Mouse (Mus musculus) natural killer cell, adult 2 months (primary cell): ENCODE results near the gene Pi4kb.
"Not testable (repeated sequence)": the region's sequence is repeated elsewhere in the genome, so short reads cannot be mapped to it uniquely, and the experiment has no call there.

Source experiments
- DNase-seq, 2 experiments: peaks; one replicate each; pipeline ENCODE4 v3.0.0; 2022; ENCODE audit warnings: low spot score in 2 of 2

Gene Pi4kb

GRCm38 (mm10) chr3:95014428-95015151 is 40.1 kb downstream of the Pi4kb start:
- no peak for DNase-seq

- peak; percentile 99 for DNase-seq
Observed at GRCm38 (mm10) chr3:95015337-95015872, 40.9 kb downstream of the Pi4kb start, which contains the start of gene Zfp687. TSS of gene Zfp687 (minus strand) at chr3:95015448.

GRCm38 (mm10) chr3:95015891-95016531 is 41.5 kb downstream of the Pi4kb start:
- peak; percentile 94 to 95 for DNase-seq

- no peak for DNase-seq
Observed at GRCm38 (mm10) chr3:95016532-95017056, 42.1 kb downstream of the Pi4kb start.

- DNase-seq: no peak
Observed at GRCm38 (mm10) chr3:95018741-95019140, 44.2 kb downstream of the Pi4kb start.

GRCm38 (mm10) chr3:95020956-95021355 is 46.4 kb downstream of the Pi4kb start:
- DNase-seq: not testable (repeated sequence)

GRCm38 (mm10) chr3:95024551-95024950 is 50.0 kb downstream of the Pi4kb start:
- no peak for DNase-seq

- DNase-seq: no peak
Observed at GRCm38 (mm10) chr3:95025202-95025601, 50.7 kb downstream of the Pi4kb start.

GRCm38 (mm10) chr3:95027057-95027645 is 52.6 kb downstream of the Pi4kb start:
- DNase-seq: no peak

GRCm38 (mm10) chr3:95027701-95028100 is 53.2 kb downstream of the Pi4kb start:
- DNase-seq: peak in 1 of 2 experiments; percentile 36

- DNase-seq: no peak
Observed at GRCm38 (mm10) chr3:95028603-95029002, 54.1 kb downstream of the Pi4kb start.

- DNase-seq: not testable (repeated sequence)
Observed at GRCm38 (mm10) chr3:95029291-95029827, 54.8 kb downstream of the Pi4kb start.

- no peak for DNase-seq
Observed at GRCm38 (mm10) chr3:95029953-95030352, 55.4 kb downstream of the Pi4kb start.

- no peak for DNase-seq
Observed at GRCm38 (mm10) chr3:95041625-95042024, 67.1 kb downstream of the Pi4kb start.

- DNase-seq: peak; percentile 96 to 97
Observed at GRCm38 (mm10) chr3:95042166-95042837, 67.8 kb downstream of the Pi4kb start, which contains the start of gene Psmd4. TSS of gene Psmd4 (minus strand) at chr3:95042614.

GRCm38 (mm10) chr3:95042838-95043229 is 68.3 kb downstream of the Pi4kb start:
- DNase-seq: no peak

GRCm38 (mm10) chr3:95043251-95043650 is 68.7 kb downstream of the Pi4kb start:
- DNase-seq: no peak

GRCm38 (mm10) chr3:95046462-95047057 is 72.0 kb downstream of the Pi4kb start:
- no peak for DNase-seq

- DNase-seq: no peak
Observed at GRCm38 (mm10) chr3:95047914-95048313, 73.4 kb downstream of the Pi4kb start.

- DNase-seq: peak; percentile 51 to 57
Observed at GRCm38 (mm10) chr3:95052959-95053358, 78.4 kb downstream of the Pi4kb start.

- DNase-seq: peak; percentile 31 to 34
Observed at GRCm38 (mm10) chr3:95053701-95054100, 79.2 kb downstream of the Pi4kb start.
